Mouse (Mus musculus) R1 (cell line): Measurements from ENCODE around the gene Avpr2.
A peak's percentile ranks its signal among the peaks of the same experiment; 100 is the strongest.

ENCODE experiments used
- DNase-seq: peaks from one replicate; pipeline ENCODE4 v3.0.0-alpha.2; 2018; ENCODE audit warnings: low read depth, low spot score

Gene Avpr2

DNA sequence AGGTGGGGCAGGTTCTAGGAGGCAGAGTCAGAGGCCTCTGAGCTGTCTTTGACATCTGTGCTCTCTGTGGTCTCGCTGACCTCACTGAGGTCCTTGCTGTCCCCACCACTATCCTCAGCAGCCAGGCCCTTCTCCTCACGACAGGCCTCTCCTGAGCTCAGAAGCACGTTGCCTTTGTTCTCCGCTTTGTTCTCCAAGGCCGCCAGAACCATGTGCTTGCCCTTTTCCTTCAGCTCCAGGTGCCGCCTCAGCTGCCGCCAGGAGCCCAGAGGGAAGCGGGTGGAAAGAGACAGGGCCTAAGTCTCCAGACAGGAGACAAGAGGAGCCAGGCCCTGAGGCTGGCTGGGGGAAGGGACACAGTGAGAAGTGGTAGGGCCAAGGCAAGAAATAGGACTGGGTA, 25.0 kb downstream of the Avpr2 start:
- no peak for DNase-seq

DNA sequence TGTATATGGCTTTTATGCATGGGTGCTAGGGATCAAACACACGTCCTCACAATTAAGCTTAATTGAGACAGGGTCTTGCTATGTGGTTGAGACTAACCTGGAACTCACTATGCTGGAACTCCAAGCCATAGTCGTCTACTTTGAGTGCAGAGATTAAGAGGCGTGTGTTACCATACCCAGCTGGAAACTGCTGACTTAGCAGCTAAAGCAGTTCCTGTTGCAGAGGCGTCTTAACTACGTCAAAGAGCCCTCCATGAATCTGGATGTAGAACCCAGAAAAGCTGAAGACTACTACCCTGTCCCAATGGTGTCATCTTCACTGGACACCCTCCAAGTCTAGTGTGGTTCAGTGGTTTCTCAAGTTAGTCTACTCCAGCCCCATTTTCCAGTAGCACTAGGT, 26.7 kb downstream of the Avpr2 start:
- no peak for DNase-seq

DNA sequence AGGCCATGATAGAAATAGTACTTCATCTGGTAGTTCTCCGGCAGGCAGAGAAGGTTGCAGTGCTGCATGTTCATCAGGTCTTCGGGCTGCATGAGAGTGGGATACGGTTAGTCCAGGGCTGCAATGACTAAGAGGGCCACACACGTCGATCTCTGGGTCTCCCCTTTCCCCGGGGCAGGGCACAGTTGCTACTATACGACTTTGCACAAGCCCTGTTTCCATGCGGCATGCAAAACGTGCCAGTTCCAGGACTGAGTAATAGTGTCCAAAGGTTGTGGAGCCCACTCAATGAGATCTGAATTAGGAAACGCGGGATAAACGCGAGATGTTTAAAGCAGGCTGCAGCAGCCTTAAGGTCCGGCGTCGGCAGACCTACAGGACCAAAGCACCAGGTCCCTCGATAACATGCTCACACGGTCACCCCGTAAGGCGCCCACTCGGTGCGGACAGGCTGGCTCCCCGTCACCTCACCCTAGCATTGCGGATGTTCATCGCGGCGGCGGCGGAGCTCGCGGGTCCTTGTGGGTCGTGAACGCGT, 29.5 kb downstream of the Avpr2 start:
- no peak for DNase-seq

DNA sequence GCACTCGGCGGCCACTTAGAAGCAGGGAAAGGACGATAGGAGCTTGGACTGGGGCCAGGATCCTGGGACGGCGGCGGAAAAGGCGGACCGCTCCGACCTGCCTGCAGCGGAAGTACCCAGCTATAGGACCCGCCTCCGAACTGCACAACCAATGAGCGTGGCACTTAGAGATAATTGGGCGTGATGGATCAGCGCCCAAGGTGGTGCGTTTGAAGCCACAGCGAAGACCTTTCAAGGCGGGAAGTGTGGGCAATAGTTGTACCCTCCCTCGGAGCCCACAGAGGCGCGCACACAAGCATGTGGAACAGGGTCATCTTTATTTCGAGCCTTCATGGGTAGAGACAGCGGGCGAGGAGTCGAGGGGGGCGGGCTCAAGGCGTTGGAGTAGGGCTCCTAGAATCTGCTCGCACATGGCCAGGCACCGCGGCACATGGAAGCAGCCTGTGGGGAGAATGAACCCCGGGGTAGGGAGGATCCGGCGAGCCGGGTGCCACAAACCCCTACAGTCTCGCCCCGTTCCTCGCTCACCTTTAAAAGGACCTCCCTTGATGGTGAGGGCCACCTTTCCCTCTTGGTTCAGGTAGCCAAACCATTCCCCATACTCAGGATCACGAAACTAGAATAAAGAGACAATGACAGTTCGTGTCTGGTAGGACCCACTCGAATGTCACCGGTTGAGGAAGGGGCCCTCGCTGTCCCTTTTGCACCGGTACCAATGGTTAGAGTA, 30.1 kb downstream of the Avpr2 start, which contains the start of the genes Arhgap4 and Naa10:
Gene Arhgap4 (minus strand): TSS at position 48 of the 727 bp plus-strand sequence.
Gene Naa10 (minus strand): TSS at position 122 of the 727 bp plus-strand sequence.
- peak; percentile 95 for DNase-seq

DNA sequence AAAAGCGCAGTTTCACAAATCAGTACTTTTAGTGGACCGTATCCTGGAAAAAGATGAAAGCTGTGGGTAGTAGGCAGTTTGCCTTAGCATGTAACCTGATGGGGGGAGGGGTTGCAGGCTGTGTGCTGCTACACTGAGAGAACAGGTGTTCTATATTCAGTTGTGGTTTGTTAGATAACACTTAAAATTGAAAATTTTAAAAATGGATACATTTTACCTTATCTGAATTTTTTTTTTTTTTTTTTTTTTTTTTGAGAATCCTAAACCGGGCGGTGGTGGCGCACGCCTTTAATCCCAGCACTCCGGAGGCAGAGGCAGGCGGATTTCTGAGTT, 30.6 kb downstream of the Avpr2 start:
- no peak for DNase-seq

- peak; percentile 94 for DNase-seq
These were observed 38.6 kb downstream of the Avpr2 start, which contains the start of gene Renbp for GRCm38 (mm10) chrX:73930402-73931062. TSS of gene Renbp (minus strand) at chrX:73930850.

- DNase-seq, result peak; percentile 15
These were observed 40.0 kb downstream of the Avpr2 start for GRCm38 (mm10) chrX:73931871-73932270.

GRCm38 (mm10) chrX:73941860-73942259, 50.0 kb downstream of the Avpr2 start:
- no peak for DNase-seq

- DNase-seq, result no peak
These were observed 50.4 kb downstream of the Avpr2 start for GRCm38 (mm10) chrX:73942294-73942693.
